ENCODE assay signal across 13 mouse cellular contexts in the genomic region with DNA sequence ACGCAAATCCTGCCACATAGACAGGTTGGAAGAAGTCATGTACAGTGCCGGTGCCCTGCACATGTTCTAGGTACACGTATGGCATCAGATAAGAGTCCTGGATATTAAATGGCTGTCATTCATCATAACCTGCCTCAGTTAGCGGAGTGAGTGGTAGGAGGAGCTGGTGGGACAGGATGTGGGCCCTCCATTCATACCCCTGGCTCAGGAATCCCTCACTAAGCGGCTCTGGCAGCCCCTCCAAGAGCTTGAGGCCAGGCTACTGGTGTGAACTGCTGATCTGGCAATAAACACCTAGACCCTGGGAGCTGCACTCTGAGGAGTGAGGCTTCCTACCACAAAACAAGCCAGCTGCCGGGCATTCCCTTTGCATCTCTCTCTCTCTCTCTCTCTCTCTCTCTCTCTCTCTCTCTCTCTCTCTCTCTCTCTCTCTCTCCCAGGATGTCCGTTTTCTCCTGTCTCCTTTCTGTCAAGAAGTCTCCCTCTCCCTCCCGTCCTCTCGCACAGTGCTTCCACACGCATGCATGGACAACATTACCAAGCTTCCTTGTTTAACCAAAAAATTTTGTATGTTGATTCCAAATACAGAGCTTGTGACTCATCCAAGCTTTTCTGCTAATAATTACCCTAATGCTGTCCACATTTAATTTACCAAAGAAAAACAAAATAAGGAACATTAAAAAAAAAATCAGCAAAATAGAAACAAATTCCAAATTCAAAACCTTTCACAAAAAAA.
A peak's percentile ranks its signal among the peaks of the same experiment; 100 is the strongest.
DNase-seq lines count a peak whose midpoint lies in the region; ATAC-seq lines count a peak whose summit lies in the region.
"Had no signal": no experiment of that assay in that cellular context is flagged by ENCODE, and none has a peak within 500 bp of the region (broad histone marks: within the 10 kb centered on the region; RNA-seq: fewer than 3 reads in every experiment).

No protein-coding gene starts in this region.

- no peaks in the 10 kb centered on the region for H3K9me3 ChIP-seq in heart, embryonic 12.5 days (replicated peaks)
- H3K9me3 ChIP-seq in midbrain, embryonic 10.5 days (replicated peaks), result no peaks in the 10 kb centered on the region
- no peaks in the 10 kb centered on the region for H3K9me3 ChIP-seq in midbrain, embryonic 16.5 days (replicated peaks; ENCODE audit: control insufficient read depth, low read length, poor library complexity, severe bottlenecking)
- H3K9me3 ChIP-seq in limb, embryonic 10.5 days (replicated peaks), result no peaks in the 10 kb centered on the region
- H3K9me3 ChIP-seq: lung, embryonic 15.5 days had no signal

- no peak overlapping the region for H3K4me3 ChIP-seq in heart, embryonic 12.5 days
- H3K4me3 ChIP-seq in midbrain, embryonic 10.5 days, result no peak overlapping the region
- H3K4me3 ChIP-seq in midbrain, embryonic 16.5 days (ENCODE audit: low read depth, low read length), result no peak overlapping the region
- 0 out of 2 replicates have a peak overlapping the region, but pooled peaks have one; percentile 4 for H3K4me3 ChIP-seq in limb, embryonic 10.5 days
- H3K4me3 ChIP-seq: layer of hippocampus, adult 2 months; lung, embryonic 15.5 days had no signal

- H3K4me2 ChIP-seq in heart, embryonic 12.5 days, result peak overlapping the region; percentile 9; the same call in 1 of the 2 replicates
- no peak overlapping the region for H3K4me2 ChIP-seq in midbrain, embryonic 16.5 days (ENCODE audit: low read length)
- H3K4me2 ChIP-seq: liver, embryonic 11.5 days; lung, embryonic 15.5 days had no signal

- WGBS in heart, embryonic 12.5 days, result 47% methylated on average over 10 of the region's 10 CpGs
- WGBS in midbrain, embryonic 10.5 days, result 62% methylated on average over 10 of the region's 10 CpGs
- 60% methylated on average over 10 of the region's 10 CpGs for WGBS in midbrain, embryonic 16.5 days
- 54% methylated on average over 10 of the region's 10 CpGs for WGBS in limb, embryonic 10.5 days

- H3K27ac ChIP-seq in heart, embryonic 12.5 days (ENCODE audit: poor library complexity, severe bottlenecking), result peak overlapping the region; percentile 72
- peak overlapping the region; percentile 49; the same call in 1 of the 2 replicates for H3K27ac ChIP-seq in midbrain, embryonic 10.5 days (replicated peaks)
- H3K27ac ChIP-seq in midbrain, embryonic 16.5 days (ENCODE audit: low read length), result no peak overlapping the region
- H3K27ac ChIP-seq in limb, embryonic 10.5 days, result peak overlapping the region; percentile 59; the same call in 1 of the 2 replicates
- H3K27ac ChIP-seq: layer of hippocampus, adult 2 months; lung, embryonic 15.5 days had no signal

- DNase-seq in heart, postnatal 4 days, result no peak
- no peak for DNase-seq in midbrain, embryonic 10.5 days (ENCODE audit: low spot score)
- DNase-seq in limb, embryonic 10.5 days (ENCODE audit: low spot score), result peak; percentile 56
- DNase-seq: cerebellum, adult 11 months; thymus, postnatal 4 days had no signal

- H3K27me3 ChIP-seq in heart, embryonic 12.5 days (replicated peaks), result no peaks in the 10 kb centered on the region
- peaks cover 2% of the 10 kb centered on the region; the same call in 1 of the 2 replicates for H3K27me3 ChIP-seq in midbrain, embryonic 10.5 days (ENCODE audit: low read depth, poor library complexity, severe bottlenecking)
- H3K27me3 ChIP-seq in midbrain, embryonic 16.5 days (ENCODE audit: control insufficient read depth, insufficient read depth, low read depth, low read length), result no peaks in the 10 kb centered on the region
- H3K27me3 ChIP-seq in limb, embryonic 10.5 days (ENCODE audit: low read depth, poor library complexity, severe bottlenecking), result no peaks in the 10 kb centered on the region
- H3K27me3 ChIP-seq: lung, embryonic 15.5 days had no signal

- peaks cover 72% of the 10 kb centered on the region for H3K4me1 ChIP-seq in heart, embryonic 12.5 days (replicated peaks)
- H3K4me1 ChIP-seq in midbrain, embryonic 10.5 days, result peaks cover 55% of the 10 kb centered on the region
- peaks cover 16% of the 10 kb centered on the region for H3K4me1 ChIP-seq in midbrain, embryonic 16.5 days (ENCODE audit: control insufficient read depth, insufficient read depth, low read length)
- peaks cover 79% of the 10 kb centered on the region for H3K4me1 ChIP-seq in limb, embryonic 10.5 days

- peak overlapping the region; percentile 52 for H3K9ac ChIP-seq in heart, embryonic 12.5 days
- no peak overlapping the region for H3K9ac ChIP-seq in midbrain, embryonic 16.5 days (ENCODE audit: low read depth, low read length)
- H3K9ac ChIP-seq: lung, embryonic 15.5 days had no signal

- peaks cover 9% of the 10 kb centered on the region for H3K36me3 ChIP-seq in heart, embryonic 12.5 days
- peaks cover 3% of the 10 kb centered on the region; the same call in 1 of the 2 replicates for H3K36me3 ChIP-seq in midbrain, embryonic 10.5 days
- H3K36me3 ChIP-seq in midbrain, embryonic 16.5 days (ENCODE audit: control insufficient read depth, insufficient read depth, low read length), result no peaks in the 10 kb centered on the region
- H3K36me3 ChIP-seq in limb, embryonic 10.5 days, result no peaks in the 10 kb centered on the region
- H3K36me3 ChIP-seq: lung, embryonic 15.5 days had no signal

- ATAC-seq in heart, embryonic 12.5 days (ENCODE audit: insufficient number of reproducible peaks, low FRiP score), result no peak
- ATAC-seq in midbrain, embryonic 16.5 days, result no peak
- ATAC-seq in granulocyte monocyte progenitor cell, adult 5-6 weeks (replicated peaks; ENCODE audit: poor library complexity, severe bottlenecking), result no peak
- ATAC-seq in monocyte, adult 5-6 weeks (replicated peaks; ENCODE audit: insufficient number of reproducible peaks, low FRiP score, low TSS enrichment, poor library complexity, severe bottlenecking), result no peak
- ATAC-seq: forebrain, embryonic 16.5 days had no signal
